Mouse (Mus musculus): ENCODE data around the gene Pus3. TPM values are rescaled to one million over a fixed set of nuclear protein-coding genes. Genes with fewer than 3 reads are reported as not detected.

Pus3 gene
- polyA plus RNA-seq (2015; fragmentation: Nextera tagmentation; extraction: Ambion mirVana), result 14.4 and 15.0 TPM in 2 replicates

DNA sequence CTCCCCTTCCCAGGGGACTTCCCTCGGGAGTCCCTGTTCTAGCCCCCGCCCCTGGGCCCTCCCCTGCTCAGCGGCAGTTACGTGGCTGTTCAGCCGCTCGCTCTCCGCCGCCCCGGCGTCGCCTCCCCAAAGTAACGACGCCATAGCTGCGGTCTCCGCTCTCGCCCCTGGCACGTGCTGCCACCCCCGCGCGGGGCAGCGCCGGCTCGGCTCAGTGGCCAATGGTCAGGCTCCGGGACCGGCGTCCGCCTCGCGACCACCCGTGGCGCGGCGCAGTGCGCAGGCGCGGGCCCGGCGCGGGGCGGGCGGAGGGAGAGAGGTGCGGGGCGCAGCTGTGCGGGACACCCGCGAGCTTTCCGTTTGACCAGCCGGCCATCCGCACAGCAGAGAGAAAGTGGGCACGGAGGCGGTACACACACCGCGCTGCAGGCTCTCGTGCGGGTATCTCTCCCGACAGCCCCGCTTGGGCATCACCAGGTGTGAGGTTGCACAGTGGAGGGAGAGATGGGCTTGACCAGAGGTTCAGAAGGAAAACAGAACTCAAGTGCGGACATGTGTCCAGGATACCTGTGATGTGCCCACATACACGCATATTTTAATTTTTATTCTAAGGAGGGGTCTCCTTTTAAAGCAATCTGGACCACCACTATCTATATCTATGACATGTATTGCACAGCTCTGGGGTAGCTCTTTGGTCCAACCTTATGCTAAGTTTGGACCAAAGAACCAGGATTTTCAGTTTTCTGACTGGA, at the start of gene Pus3, which contains the start of gene Ddx25:
Gene Pus3 (plus strand): TSS at position 339 of the 752 bp plus-strand sequence.
Gene Ddx25 (minus strand): TSS at position 272 of the 752 bp plus-strand sequence.
- peak within 1 kb of the TSS; percentile 90 for H3K27ac ChIP-seq (ENCODE audit: low read length)
- H3K9me3 ChIP-seq (replicated peaks; ENCODE audit: control insufficient read depth, low read length, poor library complexity, severe bottlenecking), result no peaks in the 10 kb centered on the region
- H3K4me1 ChIP-seq (ENCODE audit: control insufficient read depth, insufficient read depth, low read length), result peaks cover 16% of the 10 kb centered on the region
- H3K9ac ChIP-seq (ENCODE audit: low read depth, low read length), result peak within 1 kb of the TSS; percentile 73
- ATAC-seq, result peak; percentile 87
- no peaks in the 10 kb centered on the region for H3K27me3 ChIP-seq (ENCODE audit: control insufficient read depth, insufficient read depth, low read depth, low read length)
- H3K4me3 ChIP-seq (ENCODE audit: low read depth, low read length), result peak within 1 kb of the TSS; percentile 73
- peaks cover 7% of the 10 kb centered on the region for H3K36me3 ChIP-seq (ENCODE audit: control insufficient read depth, insufficient read depth, low read length)
- H3K4me2 ChIP-seq (ENCODE audit: low read length), result peak within 1 kb of the TSS; percentile 92
- under 1% methylated on average over 39 of the region's 59 CpGs for WGBS

GRCm38 (mm10) chr9:35513900-35514299, 44.5 kb upstream of the Pus3 start:
- Histone ChIP-seq H3K36me3 (ENCODE audit: control insufficient read depth, insufficient read depth, low read length) (no peaks in the 10 kb centered on the region), H3K4me1 (ENCODE audit: control insufficient read depth, insufficient read depth, low read length) (no peaks in the 10 kb centered on the region), H3K4me2 (ENCODE audit: low read length) (no peak overlapping the region), H3K27me3 (ENCODE audit: control insufficient read depth, insufficient read depth, low read depth, low read length) (no peaks in the 10 kb centered on the region), H3K4me3 (ENCODE audit: low read depth, low read length) (no peak overlapping the region), H3K9ac (ENCODE audit: low read depth, low read length) (no peak overlapping the region), H3K27ac (ENCODE audit: low read length) (no peak overlapping the region), H3K9me3 (replicated peaks; ENCODE audit: control insufficient read depth, low read length, poor library complexity, severe bottlenecking) (no peaks in the 10 kb centered on the region)
- WGBS, result 86% methylated on average over 4 of the region's 4 CpGs
- ATAC-seq, result no peak

DNA sequence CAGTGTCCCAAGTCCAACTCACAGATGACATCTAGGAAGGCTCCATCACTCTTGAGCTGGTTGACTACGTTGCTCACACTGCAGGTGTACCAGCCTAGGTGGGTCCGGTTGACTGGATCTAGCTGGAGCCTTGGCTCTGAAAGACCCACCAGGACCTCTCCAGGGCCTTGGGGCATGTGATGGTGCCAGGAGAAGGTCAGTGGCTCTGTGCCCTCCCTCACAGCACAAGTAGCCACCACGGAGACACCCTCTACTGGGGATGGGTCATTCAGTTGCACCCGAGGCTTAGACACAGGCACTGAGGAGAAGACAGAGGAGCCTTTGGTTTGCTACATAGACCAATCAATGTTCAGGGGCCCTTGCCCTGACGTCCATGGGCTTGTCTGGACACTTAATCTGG, 42.2 kb upstream of the Pus3 start:
- Histone ChIP-seq H3K4me2 (ENCODE audit: low read length) (no peak overlapping the region), H3K9me3 (replicated peaks; ENCODE audit: control insufficient read depth, low read length, poor library complexity, severe bottlenecking) (no peaks in the 10 kb centered on the region), H3K27ac (ENCODE audit: low read length) (no peak overlapping the region), H3K4me1 (ENCODE audit: control insufficient read depth, insufficient read depth, low read length) (no peaks in the 10 kb centered on the region), H3K36me3 (ENCODE audit: control insufficient read depth, insufficient read depth, low read length) (no peaks in the 10 kb centered on the region), H3K27me3 (ENCODE audit: control insufficient read depth, insufficient read depth, low read depth, low read length) (no peaks in the 10 kb centered on the region), H3K4me3 (ENCODE audit: low read depth, low read length) (no peak overlapping the region), H3K9ac (ENCODE audit: low read depth, low read length) (no peak overlapping the region)
- WGBS, result 81% methylated on average over 5 of the region's 5 CpGs
- no peak for ATAC-seq

GRCm38 (mm10) chr9:35516711-35517110, 41.7 kb upstream of the Pus3 start:
- no peak overlapping the region for H3K27ac ChIP-seq (ENCODE audit: low read length)
- H3K4me1 ChIP-seq (ENCODE audit: control insufficient read depth, insufficient read depth, low read length), result no peaks in the 10 kb centered on the region
- no peaks in the 10 kb centered on the region for H3K36me3 ChIP-seq (ENCODE audit: control insufficient read depth, insufficient read depth, low read length)
- no peaks in the 10 kb centered on the region for H3K27me3 ChIP-seq (ENCODE audit: control insufficient read depth, insufficient read depth, low read depth, low read length)
- H3K9ac ChIP-seq (ENCODE audit: low read depth, low read length), result no peak overlapping the region
- H3K9me3 ChIP-seq (replicated peaks; ENCODE audit: control insufficient read depth, low read length, poor library complexity, severe bottlenecking), result no peaks in the 10 kb centered on the region
- no peak for ATAC-seq
- no peak overlapping the region for H3K4me3 ChIP-seq (ENCODE audit: low read depth, low read length)
- 97% methylated on average over 16 of the region's 16 CpGs for WGBS
- H3K4me2 ChIP-seq (ENCODE audit: low read length), result no peak overlapping the region

DNA sequence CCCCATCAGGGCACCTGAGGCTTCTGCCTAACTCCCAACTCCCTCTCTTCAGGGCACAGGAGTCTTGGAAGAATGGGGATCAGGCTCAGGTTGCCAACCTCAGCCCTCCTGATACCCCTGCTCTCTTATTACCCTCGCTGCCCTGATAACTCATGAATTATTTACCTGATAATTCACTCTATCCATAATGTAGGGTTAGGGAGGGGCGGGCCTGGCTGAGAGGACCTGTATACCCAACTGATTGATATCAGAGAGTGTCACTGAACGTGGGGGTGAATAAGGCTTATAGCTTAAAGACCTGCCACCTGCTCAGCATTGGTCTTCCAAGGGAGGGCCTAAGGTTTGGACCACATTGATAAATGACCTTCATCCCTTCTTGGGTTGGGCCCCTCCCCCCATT, 40.2 kb upstream of the Pus3 start, which contains the start of gene Gm1113:
Gene Gm1113 (minus strand): TSS at position 101 of the 400 bp plus-strand sequence.
- H3K9ac ChIP-seq (ENCODE audit: low read depth, low read length), result no peak within 1 kb of the TSS
- 73% methylated on average over 3 of the region's 3 CpGs for WGBS
- H3K36me3 ChIP-seq (ENCODE audit: control insufficient read depth, insufficient read depth, low read length), result no peaks in the 10 kb centered on the region
- no peak for ATAC-seq
- no peak within 1 kb of the TSS for H3K4me2 ChIP-seq (ENCODE audit: low read length)
- H3K4me3 ChIP-seq (ENCODE audit: low read depth, low read length), result no peak within 1 kb of the TSS
- peaks cover under 1% of the 10 kb centered on the region; the same call in 1 of the 2 replicates for H3K4me1 ChIP-seq (ENCODE audit: control insufficient read depth, insufficient read depth, low read length)
- H3K9me3 ChIP-seq (replicated peaks; ENCODE audit: control insufficient read depth, low read length, poor library complexity, severe bottlenecking), result no peaks in the 10 kb centered on the region
- H3K27me3 ChIP-seq (ENCODE audit: control insufficient read depth, insufficient read depth, low read depth, low read length), result no peaks in the 10 kb centered on the region
- no peak within 1 kb of the TSS for H3K27ac ChIP-seq (ENCODE audit: low read length)

- 85% methylated on average over 6 of the region's 6 CpGs for WGBS
- no peak overlapping the region for H3K4me2 ChIP-seq (ENCODE audit: low read length)
- no peak overlapping the region for H3K9ac ChIP-seq (ENCODE audit: low read depth, low read length)
- no peak for ATAC-seq
- H3K27ac ChIP-seq (ENCODE audit: low read length), result no peak overlapping the region
- H3K9me3 ChIP-seq (replicated peaks; ENCODE audit: control insufficient read depth, low read length, poor library complexity, severe bottlenecking), result no peaks in the 10 kb centered on the region
- H3K27me3 ChIP-seq (ENCODE audit: control insufficient read depth, insufficient read depth, low read depth, low read length), result no peaks in the 10 kb centered on the region
- no peak overlapping the region for H3K4me3 ChIP-seq (ENCODE audit: low read depth, low read length)
- H3K36me3 ChIP-seq (ENCODE audit: control insufficient read depth, insufficient read depth, low read length), result no peaks in the 10 kb centered on the region
- peaks cover 13% of the 10 kb centered on the region for H3K4me1 ChIP-seq (ENCODE audit: control insufficient read depth, insufficient read depth, low read length)
Observed at GRCm38 (mm10) chr9:35520631-35521348, 37.6 kb upstream of the Pus3 start.

DNA sequence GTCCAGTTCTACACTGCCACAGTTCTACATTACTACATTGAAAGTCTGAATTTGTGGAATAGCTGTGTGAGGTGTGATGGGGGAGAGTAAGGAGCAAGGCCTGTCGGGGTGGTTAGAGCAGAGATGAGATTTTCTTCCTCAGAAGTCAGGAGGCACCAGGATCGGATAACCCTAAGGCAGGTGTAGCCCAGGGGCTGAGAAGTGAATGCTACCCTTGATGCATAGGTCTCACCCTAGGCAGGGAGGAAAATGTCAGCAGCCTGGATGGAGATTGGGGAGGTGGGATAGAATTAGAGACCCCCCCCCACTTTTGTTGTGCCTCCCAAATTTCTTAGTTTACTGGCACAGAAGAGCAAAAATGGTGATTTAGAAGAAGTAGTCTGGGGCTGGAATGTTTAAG, 36.2 kb upstream of the Pus3 start:
- ATAC-seq, result no peak
- H3K4me3 ChIP-seq (ENCODE audit: low read depth, low read length), result no peak overlapping the region
- H3K4me2 ChIP-seq (ENCODE audit: low read length), result no peak overlapping the region
- no peaks in the 10 kb centered on the region for H3K9me3 ChIP-seq (replicated peaks; ENCODE audit: control insufficient read depth, low read length, poor library complexity, severe bottlenecking)
- H3K27me3 ChIP-seq (ENCODE audit: control insufficient read depth, insufficient read depth, low read depth, low read length), result no peaks in the 10 kb centered on the region
- no peak overlapping the region for H3K27ac ChIP-seq (ENCODE audit: low read length)
- peaks cover 13% of the 10 kb centered on the region for H3K4me1 ChIP-seq (ENCODE audit: control insufficient read depth, insufficient read depth, low read length)
- WGBS, result 71% methylated on average over 2 of the region's 2 CpGs
- no peaks in the 10 kb centered on the region for H3K36me3 ChIP-seq (ENCODE audit: control insufficient read depth, insufficient read depth, low read length)
- H3K9ac ChIP-seq (ENCODE audit: low read depth, low read length), result no peak overlapping the region

DNA sequence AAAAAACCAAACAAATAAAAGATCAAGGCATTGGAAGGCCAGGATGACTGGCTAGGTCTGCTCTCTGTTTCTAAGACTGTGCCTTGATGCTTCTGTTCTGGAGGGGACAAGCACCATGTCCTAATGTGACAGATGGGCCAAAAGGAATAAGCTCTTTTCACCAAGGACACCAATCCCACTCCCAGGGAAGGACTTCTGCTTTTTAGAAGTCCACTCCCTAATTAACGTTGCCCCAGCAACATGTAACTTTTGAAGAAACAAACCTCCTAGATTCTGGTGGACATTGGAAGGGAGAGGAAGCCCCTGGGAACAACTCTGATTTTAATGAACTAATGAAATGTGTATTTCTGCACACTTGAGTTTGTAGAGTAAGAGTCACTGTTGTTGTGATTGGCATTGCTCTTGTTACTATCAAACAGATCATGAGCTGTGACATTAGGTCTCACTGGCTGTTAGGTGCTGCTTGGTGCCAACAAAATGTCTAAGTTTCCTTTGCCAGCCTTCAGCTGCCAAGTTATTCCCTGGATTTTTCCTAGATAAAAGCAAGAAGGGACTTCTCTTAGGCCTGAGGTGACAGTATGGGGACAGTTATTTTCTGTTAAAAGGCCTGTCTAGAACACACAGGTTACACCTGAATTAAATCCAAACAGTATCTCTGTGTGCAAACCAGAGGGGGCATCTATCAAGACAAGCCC, 35.4 kb upstream of the Pus3 start:
- H3K4me3 ChIP-seq (ENCODE audit: low read depth, low read length), result no peak overlapping the region
- peak overlapping the region; percentile 34; the same call in 1 of the 2 replicates for H3K27ac ChIP-seq (ENCODE audit: low read length)
- H3K9ac ChIP-seq (ENCODE audit: low read depth, low read length), result no peak overlapping the region
- H3K4me2 ChIP-seq (ENCODE audit: low read length), result no peak overlapping the region
- peaks cover 13% of the 10 kb centered on the region for H3K4me1 ChIP-seq (ENCODE audit: control insufficient read depth, insufficient read depth, low read length)
- no peak for ATAC-seq
- WGBS, result 62% methylated on average over 1 of the region's 1 CpGs
- no peaks in the 10 kb centered on the region for H3K27me3 ChIP-seq (ENCODE audit: control insufficient read depth, insufficient read depth, low read depth, low read length)
- no peaks in the 10 kb centered on the region for H3K9me3 ChIP-seq (replicated peaks; ENCODE audit: control insufficient read depth, low read length, poor library complexity, severe bottlenecking)
- H3K36me3 ChIP-seq (ENCODE audit: control insufficient read depth, insufficient read depth, low read length), result no peaks in the 10 kb centered on the region

Measured in midbrain, embryonic 16.5 days (tissue).